Mouse (Mus musculus): ENCODE data around the gene AI481877.

DNA sequence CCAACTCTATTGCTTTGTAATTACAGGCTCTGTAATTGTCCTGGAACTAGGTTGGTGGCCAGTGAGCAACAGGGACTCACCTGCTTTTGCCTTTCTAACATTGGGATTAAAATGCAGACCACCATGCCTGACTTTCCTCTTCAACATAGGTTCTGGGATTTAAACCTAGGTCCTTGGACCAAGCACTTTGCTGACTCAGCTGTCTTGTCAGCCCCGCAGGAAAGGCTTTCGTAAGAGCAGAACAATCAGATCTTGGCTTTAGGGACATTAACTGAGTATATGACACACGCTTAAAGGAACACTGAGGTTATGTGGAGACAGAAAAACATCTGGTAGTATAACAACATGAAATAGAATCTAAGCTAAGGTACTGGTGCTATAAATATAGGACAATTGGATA lies 80.9 kb downstream of the AI481877 start:
- TF ChIP-seq CTCF (IDR thresholded peaks at IDR 0.05; ENCODE audit: borderline replicate concordance, insufficient read depth, low read depth, low read length) (no peak), POLR2A (IDR thresholded peaks at IDR 0.05; ENCODE audit: borderline replicate concordance, insufficient read depth, low read length) (no peak)
